Mouse (Mus musculus): Measurements from ENCODE around the gene Cyp1a1. TPM values are rescaled to one million over a fixed set of nuclear protein-coding genes. Genes with fewer than 3 reads are reported as not detected.
A peak's percentile ranks its signal among the peaks of the same experiment; 100 is the strongest.
"Not testable (repeated sequence)": the region's sequence is repeated elsewhere in the genome, so short reads cannot be mapped to it uniquely, and the experiment has no call there.

Cyp1a1 gene
- polyA plus RNA-seq, 1 experiment from 2014 or later, result 0.08 TPM

DNA sequence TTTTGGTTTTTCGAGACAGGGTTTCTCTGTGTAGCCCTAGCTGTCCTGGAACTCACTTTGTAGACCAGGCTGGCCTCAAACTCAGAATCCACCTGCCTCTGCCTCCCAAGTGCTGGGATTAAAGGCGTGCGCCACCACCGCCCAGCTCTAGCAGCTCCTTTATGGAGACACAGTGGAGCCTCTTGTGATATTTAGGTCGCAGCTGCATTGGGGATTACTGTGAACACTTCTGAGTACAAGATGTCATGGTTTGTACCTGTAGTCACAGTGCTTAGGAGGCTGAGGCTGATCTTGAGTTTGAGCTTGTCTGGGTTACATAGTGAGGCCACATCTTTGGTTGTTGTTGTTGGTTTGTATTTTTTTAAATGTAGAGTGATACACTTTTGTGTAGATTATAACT, 22.5 kb downstream of the Cyp1a1 start:
- H3K4me1 ChIP-seq; H3K4me3 ChIP-seq; H3K27me3 ChIP-seq; ATAC-seq (ENCODE audit: insufficient number of reproducible peaks, low FRiP score, low TSS enrichment, low read depth); H3K4me2 ChIP-seq; H3K9me3 ChIP-seq; H3K27ac ChIP-seq; H3K9ac ChIP-seq: not testable (repeated sequence)
- 88% methylated on average over 5 of the region's 5 CpGs for WGBS
- H3K36me3 ChIP-seq, result peaks cover 19% of the 10 kb centered on the region

DNA sequence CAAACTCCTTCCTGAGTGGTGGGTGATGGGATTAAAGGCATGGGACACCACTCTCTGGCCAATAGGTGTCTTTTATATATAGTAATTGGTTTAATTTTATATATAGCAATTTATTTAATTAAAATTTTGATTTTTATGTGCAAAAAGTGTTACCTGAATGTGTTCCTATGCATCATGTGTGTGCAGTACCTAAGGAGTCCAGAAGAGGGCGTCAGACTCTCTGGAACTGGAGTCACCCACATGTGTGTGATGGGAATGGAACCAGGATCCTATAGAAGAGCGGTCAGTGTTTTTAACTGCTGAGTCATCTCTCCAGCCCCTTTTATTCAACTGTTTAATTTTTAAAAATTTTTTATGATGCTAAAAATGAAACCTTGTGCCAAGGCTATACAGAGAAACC, 24.5 kb downstream of the Cyp1a1 start:
- no peak overlapping the region for H3K9ac ChIP-seq
- peaks cover 35% of the 10 kb centered on the region for H3K36me3 ChIP-seq
- no peaks in the 10 kb centered on the region for H3K27me3 ChIP-seq
- H3K9me3 ChIP-seq, result no peaks in the 10 kb centered on the region
- no peak overlapping the region for H3K27ac ChIP-seq
- H3K4me1 ChIP-seq, result peaks cover 10% of the 10 kb centered on the region
- 76% methylated on average over 2 of the region's 2 CpGs for WGBS
- no peak overlapping the region for H3K4me3 ChIP-seq
- ATAC-seq (ENCODE audit: insufficient number of reproducible peaks, low FRiP score, low TSS enrichment, low read depth), result no peak
- H3K4me2 ChIP-seq, result no peak overlapping the region

DNA sequence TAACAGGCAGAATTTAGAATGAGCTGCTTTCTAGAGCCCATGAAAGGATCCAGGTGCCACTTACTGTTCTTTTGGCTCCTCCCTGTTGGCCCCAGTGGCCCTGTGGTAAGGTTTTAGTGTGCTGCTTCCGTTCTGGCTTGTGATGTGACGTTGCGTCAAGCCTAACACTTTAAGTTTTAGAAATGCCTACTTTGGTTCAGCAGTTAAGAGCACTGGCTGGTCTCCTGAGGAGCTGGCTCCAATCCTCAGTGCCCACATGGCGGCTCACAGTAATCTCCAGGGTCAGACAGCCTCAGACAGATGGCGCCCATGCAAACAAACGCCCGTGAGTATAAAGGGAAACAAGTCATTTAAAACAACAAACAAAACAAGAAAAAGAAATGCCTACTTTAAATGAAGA, 30.7 kb downstream of the Cyp1a1 start:
- no peak for ATAC-seq (ENCODE audit: insufficient number of reproducible peaks, low FRiP score, low TSS enrichment, low read depth)
- Histone ChIP-seq H3K4me2 (no peak overlapping the region), H3K9me3 (no peaks in the 10 kb centered on the region), H3K27me3 (no peaks in the 10 kb centered on the region), H3K4me1 (no peaks in the 10 kb centered on the region), H3K4me3 (no peak overlapping the region), H3K27ac (no peak overlapping the region), H3K9ac (no peak overlapping the region), H3K36me3 (peaks cover 52% of the 10 kb centered on the region)
- WGBS, result 87% methylated on average over 7 of the region's 7 CpGs

DNA sequence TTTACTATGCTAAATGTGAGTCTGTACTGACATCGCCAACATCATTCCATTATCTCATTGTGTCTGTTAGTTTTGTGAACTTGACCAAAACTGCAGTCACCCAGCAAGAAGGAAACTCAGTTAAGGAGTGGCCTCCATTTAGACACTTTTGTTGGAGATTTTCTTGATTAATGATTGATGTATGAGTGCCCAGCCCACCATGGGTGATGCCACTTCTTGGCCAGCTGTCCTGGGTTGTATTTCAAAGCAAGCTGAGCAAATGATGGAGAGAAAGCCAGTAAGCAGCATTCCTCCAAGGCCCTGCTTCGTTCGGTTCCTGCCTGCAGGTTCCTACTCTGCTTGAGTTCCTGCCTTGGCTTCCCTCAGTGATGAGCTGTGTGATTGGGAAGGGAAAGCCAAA, 33.0 kb downstream of the Cyp1a1 start:
- H3K9ac ChIP-seq, result no peak overlapping the region
- no peaks in the 10 kb centered on the region for H3K27me3 ChIP-seq
- H3K4me2 ChIP-seq, result no peak overlapping the region
- WGBS, result 93% methylated on average over 3 of the region's 3 CpGs
- no peak overlapping the region for H3K4me3 ChIP-seq
- H3K9me3 ChIP-seq, result no peaks in the 10 kb centered on the region
- H3K4me1 ChIP-seq, result no peaks in the 10 kb centered on the region
- H3K36me3 ChIP-seq, result peaks cover 43% of the 10 kb centered on the region
- ATAC-seq (ENCODE audit: insufficient number of reproducible peaks, low FRiP score, low TSS enrichment, low read depth), result no peak
- no peak overlapping the region for H3K27ac ChIP-seq

DNA sequence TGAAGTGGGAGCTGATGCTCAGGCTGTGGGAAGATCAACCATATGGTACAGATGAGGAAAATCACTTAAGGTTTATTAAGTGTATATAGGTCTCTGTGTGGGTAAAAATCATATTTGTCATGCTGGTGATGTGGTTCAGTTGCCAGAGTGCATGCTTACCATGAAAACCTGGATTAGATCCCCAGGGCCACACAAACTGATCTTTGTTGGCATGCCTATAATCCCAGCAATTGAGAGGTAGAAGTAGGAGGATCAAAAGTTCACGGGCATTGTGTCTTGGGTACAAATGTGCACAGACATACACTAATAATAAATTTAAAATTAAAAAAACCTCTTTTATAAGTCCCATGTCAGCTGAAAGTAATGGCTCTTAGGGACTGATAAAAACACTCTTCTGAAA, 34.6 kb downstream of the Cyp1a1 start:
- Histone ChIP-seq H3K9ac (no peak overlapping the region), H3K36me3 (peaks cover 44% of the 10 kb centered on the region)

DNA sequence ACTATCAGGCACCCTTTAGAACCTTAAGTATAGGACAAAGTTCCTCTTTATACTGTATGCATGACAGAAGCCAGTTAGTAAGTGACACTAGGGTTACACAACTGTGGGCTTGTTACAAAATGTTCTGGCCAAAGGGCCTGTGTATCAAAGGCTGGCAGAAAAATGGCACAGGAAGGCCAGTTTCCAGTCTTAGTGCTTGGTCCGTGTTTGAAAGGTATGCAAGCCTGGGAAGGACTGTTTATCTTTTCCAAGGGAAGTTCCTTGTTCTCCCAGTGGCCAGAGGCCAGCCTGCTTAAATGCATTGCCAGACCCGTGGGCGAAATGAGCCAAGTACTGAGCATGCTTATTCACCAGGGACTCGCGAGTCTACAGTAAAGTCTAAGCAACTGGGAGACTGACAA, 35.6 kb downstream of the Cyp1a1 start:
- ATAC-seq (ENCODE audit: insufficient number of reproducible peaks, low FRiP score, low TSS enrichment, low read depth), result 0 out of 2 replicates have a peak, but pooled peaks have one; percentile 30
- peaks cover 46% of the 10 kb centered on the region for H3K36me3 ChIP-seq
- peak overlapping the region; percentile 57; the same call in 1 of the 2 replicates for H3K27ac ChIP-seq
- no peaks in the 10 kb centered on the region for H3K9me3 ChIP-seq
- no peak overlapping the region for H3K9ac ChIP-seq
- H3K4me3 ChIP-seq, result no peak overlapping the region
- no peak overlapping the region for H3K4me2 ChIP-seq
- 55% methylated on average over 5 of the region's 5 CpGs for WGBS
- no peaks in the 10 kb centered on the region for H3K27me3 ChIP-seq
- no peaks in the 10 kb centered on the region for H3K4me1 ChIP-seq

More for the DNA sequence above, 34.6 kb downstream of the Cyp1a1 start:
- no peaks in the 10 kb centered on the region for H3K27me3 ChIP-seq
- no peaks in the 10 kb centered on the region for H3K4me1 ChIP-seq
- H3K9me3 ChIP-seq, result no peaks in the 10 kb centered on the region
- no peak for ATAC-seq (ENCODE audit: insufficient number of reproducible peaks, low FRiP score, low TSS enrichment, low read depth)
- WGBS, result 61% methylated on average over 1 of the region's 1 CpGs
- peak overlapping the region; percentile 57; the same call in 1 of the 2 replicates for H3K27ac ChIP-seq
- no peak overlapping the region for H3K4me2 ChIP-seq
- H3K4me3 ChIP-seq, result no peak overlapping the region

DNA sequence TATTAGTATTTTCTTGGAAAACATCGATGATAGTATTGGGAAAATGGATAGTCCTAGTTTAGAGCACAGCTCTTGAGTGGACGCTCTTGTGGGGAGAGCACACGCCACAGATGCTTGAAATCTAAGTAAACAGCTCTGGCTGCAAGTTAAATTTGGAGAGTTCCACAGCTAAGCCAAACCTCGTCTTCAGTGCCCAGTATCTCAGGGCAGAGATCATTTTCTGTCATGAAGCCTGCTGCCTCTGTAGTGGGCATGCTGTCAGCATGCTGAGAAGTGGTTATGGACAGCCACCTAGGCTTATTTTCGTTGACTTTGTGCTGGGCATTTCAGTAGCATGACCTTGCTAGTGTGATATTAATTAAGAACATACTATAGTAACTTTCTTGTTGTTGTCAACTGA, 36.1 kb downstream of the Cyp1a1 start:
- Histone ChIP-seq H3K36me3 (peaks cover 43% of the 10 kb centered on the region), H3K4me2 (no peak overlapping the region), H3K4me3 (no peak overlapping the region), H3K27ac (no peak overlapping the region), H3K4me1 (no peaks in the 10 kb centered on the region), H3K9ac (no peak overlapping the region), H3K27me3 (no peaks in the 10 kb centered on the region), H3K9me3 (no peaks in the 10 kb centered on the region)
- WGBS, result 72% methylated on average over 5 of the region's 5 CpGs
- ATAC-seq (ENCODE audit: insufficient number of reproducible peaks, low FRiP score, low TSS enrichment, low read depth), result no peak

DNA sequence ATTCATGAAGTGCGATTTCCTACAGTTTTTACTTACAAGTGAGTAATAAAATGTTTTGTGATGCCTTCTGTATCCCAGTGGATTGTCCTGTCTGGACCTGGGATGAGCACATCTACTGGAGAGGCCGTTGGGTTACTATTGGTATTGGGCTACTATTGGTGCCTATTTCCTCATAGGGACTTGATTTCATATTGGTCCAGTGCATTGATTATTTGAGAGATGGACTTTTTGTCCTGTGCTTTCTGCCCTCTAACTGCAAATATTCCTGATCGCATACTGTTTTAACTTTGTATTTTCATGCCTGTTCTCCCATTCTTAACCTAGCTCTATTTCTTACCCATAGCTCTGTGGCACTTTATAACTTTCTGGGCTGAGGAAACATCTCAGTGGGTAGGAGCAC, 37.0 kb downstream of the Cyp1a1 start:
- H3K9ac ChIP-seq, result no peak overlapping the region
- no peaks in the 10 kb centered on the region for H3K9me3 ChIP-seq
- ATAC-seq (ENCODE audit: insufficient number of reproducible peaks, low FRiP score, low TSS enrichment, low read depth), result no peak
- no peaks in the 10 kb centered on the region for H3K27me3 ChIP-seq
- WGBS, result 92% methylated on average over 3 of the region's 3 CpGs
- H3K4me2 ChIP-seq, result no peak overlapping the region
- no peak overlapping the region for H3K27ac ChIP-seq
- H3K4me3 ChIP-seq, result no peak overlapping the region
- peaks cover 45% of the 10 kb centered on the region for H3K36me3 ChIP-seq
- H3K4me1 ChIP-seq, result no peaks in the 10 kb centered on the region

DNA sequence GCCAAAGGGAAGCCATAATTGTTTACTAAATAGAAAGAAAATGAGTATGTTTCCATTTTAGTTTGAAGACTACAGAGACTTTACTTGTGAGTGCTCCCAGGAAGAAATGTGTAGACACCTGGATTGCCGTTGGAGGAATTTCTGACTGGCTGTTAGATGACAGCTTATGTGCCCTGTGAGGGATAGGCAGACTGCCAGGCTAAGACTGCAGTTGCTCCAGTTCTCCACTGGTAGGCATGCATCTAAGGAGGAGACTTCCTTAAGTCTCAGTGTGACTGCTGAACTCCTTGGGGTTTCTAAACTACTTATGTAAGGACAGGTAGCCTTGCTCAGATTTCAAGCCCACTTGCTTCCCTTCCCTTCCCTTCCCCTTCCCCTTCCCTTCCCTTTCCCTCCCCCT, 40.6 kb downstream of the Cyp1a1 start:
- WGBS, result 89% methylated on average over 1 of the region's 1 CpGs
- H3K27me3 ChIP-seq, result no peaks in the 10 kb centered on the region
- no peak overlapping the region for H3K4me2 ChIP-seq
- no peak overlapping the region for H3K4me3 ChIP-seq
- no peaks in the 10 kb centered on the region for H3K9me3 ChIP-seq
- H3K4me1 ChIP-seq, result no peaks in the 10 kb centered on the region
- peaks cover 44% of the 10 kb centered on the region for H3K36me3 ChIP-seq
- no peak for ATAC-seq (ENCODE audit: insufficient number of reproducible peaks, low FRiP score, low TSS enrichment, low read depth)
- no peak overlapping the region for H3K27ac ChIP-seq
- H3K9ac ChIP-seq, result no peak overlapping the region

DNA sequence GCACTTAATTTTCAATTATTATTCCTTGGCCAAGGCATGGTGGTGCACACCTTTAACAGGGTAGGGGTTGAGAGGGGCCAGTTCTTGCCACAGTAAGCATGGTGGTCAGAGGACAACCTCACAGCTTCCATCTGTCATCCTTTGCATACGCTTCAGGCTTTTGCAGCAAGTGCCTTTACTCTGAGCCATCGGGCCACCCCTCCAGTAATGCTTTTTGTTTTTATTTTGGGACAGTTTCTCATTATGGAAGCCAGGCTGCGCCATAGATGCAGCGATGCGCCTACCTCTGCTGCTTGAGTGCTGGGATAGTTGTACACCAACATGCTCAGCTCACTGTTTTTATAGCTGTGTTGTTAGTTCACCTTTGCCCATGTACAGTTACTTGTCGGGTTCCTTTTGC, 45.9 kb downstream of the Cyp1a1 start:
- no peak for ATAC-seq (ENCODE audit: insufficient number of reproducible peaks, low FRiP score, low TSS enrichment, low read depth)
- peaks cover 23% of the 10 kb centered on the region for H3K36me3 ChIP-seq
- H3K27ac ChIP-seq, result no peak overlapping the region
- H3K4me1 ChIP-seq, result peaks cover 4% of the 10 kb centered on the region; the same call in 1 of the 2 replicates
- no peak overlapping the region for H3K9ac ChIP-seq
- H3K27me3 ChIP-seq, result no peaks in the 10 kb centered on the region
- no peak overlapping the region for H3K4me3 ChIP-seq
- no peak overlapping the region for H3K4me2 ChIP-seq
- no peaks in the 10 kb centered on the region for H3K9me3 ChIP-seq
- 96% methylated on average over 6 of the region's 6 CpGs for WGBS

DNA sequence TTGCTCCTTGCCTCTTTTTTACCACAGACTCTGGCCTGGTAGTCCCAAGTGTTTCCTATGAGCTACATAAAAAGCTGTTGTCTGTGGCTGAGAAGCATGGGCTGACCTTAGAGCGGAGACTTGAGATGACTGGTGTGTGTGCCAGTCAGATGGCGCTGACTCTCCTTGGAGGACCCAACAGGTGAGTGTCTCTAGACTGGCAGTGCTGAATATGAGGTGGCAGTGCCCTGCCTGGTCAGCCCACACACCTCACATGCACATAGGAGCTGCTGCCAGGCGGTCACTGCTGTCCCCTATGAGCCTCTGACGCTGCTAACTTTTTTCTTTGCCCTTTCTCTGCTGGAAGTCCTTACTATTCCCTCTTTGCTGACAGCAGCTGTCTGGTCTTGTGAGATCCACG, 52.1 kb downstream of the Cyp1a1 start:
- no peaks in the 10 kb centered on the region for H3K9me3 ChIP-seq
- H3K4me2 ChIP-seq, result no peak overlapping the region
- H3K9ac ChIP-seq, result no peak overlapping the region
- H3K36me3 ChIP-seq, result peaks cover 50% of the 10 kb centered on the region
- H3K27me3 ChIP-seq, result no peaks in the 10 kb centered on the region
- 89% methylated on average over 5 of the region's 5 CpGs for WGBS
- ATAC-seq (ENCODE audit: insufficient number of reproducible peaks, low FRiP score, low TSS enrichment, low read depth), result no peak
- H3K4me3 ChIP-seq, result no peak overlapping the region
- H3K4me1 ChIP-seq, result peaks cover 4% of the 10 kb centered on the region; the same call in 1 of the 2 replicates
- no peak overlapping the region for H3K27ac ChIP-seq

DNA sequence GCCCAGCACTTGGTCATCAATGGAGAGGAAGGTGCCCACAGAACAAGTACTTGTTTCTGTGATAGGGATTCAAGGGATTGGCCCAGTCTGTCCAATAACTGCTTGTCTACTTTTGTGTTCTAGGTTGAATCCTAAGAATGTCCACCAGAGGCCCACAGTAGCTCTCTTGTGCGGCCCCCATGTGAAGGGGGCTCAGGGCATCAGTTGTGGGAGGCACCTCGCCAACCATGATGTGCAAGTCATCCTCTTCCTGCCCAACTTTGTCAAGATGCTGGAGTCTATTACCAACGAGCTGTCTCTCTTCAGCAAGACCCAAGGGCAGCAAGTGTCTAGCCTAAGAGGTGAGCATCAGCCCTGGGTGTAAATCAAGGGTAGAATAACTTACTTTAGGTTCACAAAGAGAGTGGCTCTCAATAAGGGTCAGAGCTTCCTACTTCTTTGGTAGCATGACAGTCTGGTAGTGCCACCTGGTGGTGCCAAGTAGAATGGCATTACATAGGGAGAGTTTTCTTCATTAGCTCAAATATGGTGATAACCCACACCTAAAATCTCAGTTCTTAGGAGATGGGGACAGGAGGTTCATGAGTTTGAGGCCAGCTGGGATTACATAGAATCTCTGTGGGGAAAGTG, 56.8 kb downstream of the Cyp1a1 start:
- no peak for ATAC-seq (ENCODE audit: insufficient number of reproducible peaks, low FRiP score, low TSS enrichment, low read depth)
- 70% methylated on average over 3 of the region's 3 CpGs for WGBS
- H3K27ac ChIP-seq, result no peak overlapping the region
- no peaks in the 10 kb centered on the region for H3K4me1 ChIP-seq
- H3K27me3 ChIP-seq, result no peaks in the 10 kb centered on the region
- no peak overlapping the region for H3K4me2 ChIP-seq
- H3K9ac ChIP-seq, result no peak overlapping the region
- no peaks in the 10 kb centered on the region for H3K9me3 ChIP-seq
- H3K4me3 ChIP-seq, result no peak overlapping the region
- peaks cover 90% of the 10 kb centered on the region for H3K36me3 ChIP-seq

DNA sequence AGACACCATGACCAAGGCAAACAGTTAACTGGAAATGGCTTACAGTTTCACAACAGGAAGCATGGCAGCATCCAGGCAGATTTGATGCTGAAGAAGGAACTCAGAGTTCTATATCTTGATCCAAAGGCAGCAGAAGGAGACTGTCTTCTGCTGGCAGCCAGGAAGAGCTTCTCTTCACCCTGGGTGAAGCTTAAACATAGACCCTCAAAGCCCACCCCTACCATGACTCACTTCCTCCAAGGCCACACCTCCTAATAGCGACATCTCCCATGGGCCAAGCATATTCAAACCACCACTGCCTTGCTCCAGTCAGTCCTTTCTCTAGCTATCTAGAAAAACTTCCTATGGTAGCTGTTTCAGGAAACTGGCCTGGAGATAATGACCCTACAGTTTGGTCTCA, 59.3 kb downstream of the Cyp1a1 start:
- Histone ChIP-seq H3K4me1 (no peaks in the 10 kb centered on the region), H3K9ac (no peak overlapping the region), H3K9me3 (no peaks in the 10 kb centered on the region), H3K4me3 (no peak overlapping the region), H3K27me3 (no peaks in the 10 kb centered on the region), H3K27ac (no peak overlapping the region), H3K4me2 (no peak overlapping the region), H3K36me3 (peaks cover 90% of the 10 kb centered on the region)
- no peak for ATAC-seq (ENCODE audit: insufficient number of reproducible peaks, low FRiP score, low TSS enrichment, low read depth)
- whole genome bisulfite sequencing, result 81% methylated on average over 1 of the region's 1 CpGs

Data from limb, embryonic 15.5 days (tissue).